Mouse (Mus musculus): ENCODE measurements at regions not wholly inside any gene's neighbourhood (a gene's known extent, or its start where the extent isn't known, plus 50 kb on each side); places are given as distances from the start of the nearest gene placed in this dataset.

DNA sequence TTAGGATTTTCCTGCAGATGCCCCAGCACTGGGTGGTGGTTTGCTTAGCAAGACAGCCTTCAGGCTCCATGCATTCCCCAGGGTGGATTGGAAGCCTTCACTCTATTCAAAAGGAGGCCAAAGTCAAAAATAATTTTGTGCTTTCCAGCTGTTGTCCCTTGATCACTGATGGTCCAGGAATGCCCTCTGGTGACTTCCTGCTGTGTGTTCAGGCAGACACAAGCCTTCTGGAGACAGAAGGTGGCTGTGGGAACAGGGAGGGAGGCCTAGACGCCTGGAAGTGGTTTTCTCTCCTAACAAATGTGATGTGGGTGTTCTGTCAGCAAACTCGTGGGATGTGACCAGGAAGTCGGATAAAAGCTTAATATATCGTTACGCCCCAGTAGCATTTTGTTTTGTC, 81.3 kb downstream of the Atp6ap1l start:
- no peaks in the 10 kb centered on the region for H3K36me3 ChIP-seq (ENCODE audit: control insufficient read depth, insufficient read depth, low read length)
- no peak for DNase-seq
- H3K4me3 ChIP-seq (ENCODE audit: insufficient read depth, low read depth, low read length) = no peak overlapping the region
- H3K4me1 ChIP-seq (ENCODE audit: control insufficient read depth, insufficient read depth, low read length) = no peaks in the 10 kb centered on the region
- TF ChIP-seq POLR2A (IDR thresholded peaks at IDR 0.05; ENCODE audit: low read depth, low read length) = no peak
- peak; percentile 34 for TF ChIP-seq CTCF (conservative IDR thresholded peaks at IDR 0.05; ENCODE audit: insufficient read depth, insufficient read length, low read depth, low read length)
- no peak overlapping the region for H3K27ac ChIP-seq (ENCODE audit: insufficient read depth, low read depth, low read length)
- WGBS = 61% methylated on average over 5 of the region's 5 CpGs
- no peaks in the 10 kb centered on the region for H3K27me3 ChIP-seq (replicated peaks; ENCODE audit: control insufficient read depth, insufficient read depth, low read length)

DNA sequence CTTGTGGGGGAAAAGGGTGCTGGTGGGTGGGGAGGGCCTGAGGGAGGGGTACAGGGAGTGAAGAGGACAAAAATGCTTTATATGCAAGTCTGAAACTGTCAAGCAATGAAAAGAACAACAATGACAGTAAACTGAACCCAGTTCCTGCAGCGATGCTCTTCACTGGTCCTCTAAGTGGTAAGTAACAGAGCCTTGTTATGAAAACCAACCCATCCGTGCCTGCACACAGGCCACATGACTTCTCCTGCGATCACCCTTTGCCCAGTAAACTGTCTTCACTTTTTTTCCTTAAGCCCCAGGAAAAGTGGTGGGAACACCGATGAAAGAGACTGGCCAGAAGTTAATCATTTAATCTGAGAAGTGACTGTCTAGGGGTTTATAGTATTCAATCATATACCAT, 83.3 kb downstream of the Atp6ap1l start:
- no peaks in the 10 kb centered on the region for H3K27me3 ChIP-seq (replicated peaks; ENCODE audit: control insufficient read depth, insufficient read depth, low read length)
- H3K27ac ChIP-seq (ENCODE audit: insufficient read depth, low read depth, low read length) = no peak overlapping the region
- no peak overlapping the region for H3K4me3 ChIP-seq (ENCODE audit: insufficient read depth, low read depth, low read length)
- 39% methylated on average over 4 of the region's 4 CpGs for WGBS
- H3K36me3 ChIP-seq (ENCODE audit: control insufficient read depth, insufficient read depth, low read length) = no peaks in the 10 kb centered on the region
- H3K4me1 ChIP-seq (ENCODE audit: control insufficient read depth, insufficient read depth, low read length) = no peaks in the 10 kb centered on the region
- DNase-seq = peak; percentile 5
- no peak for TF ChIP-seq POLR2A (IDR thresholded peaks at IDR 0.05; ENCODE audit: low read depth, low read length)
- TF ChIP-seq CTCF (conservative IDR thresholded peaks at IDR 0.05; ENCODE audit: insufficient read depth, insufficient read length, low read depth, low read length) = no peak

DNA sequence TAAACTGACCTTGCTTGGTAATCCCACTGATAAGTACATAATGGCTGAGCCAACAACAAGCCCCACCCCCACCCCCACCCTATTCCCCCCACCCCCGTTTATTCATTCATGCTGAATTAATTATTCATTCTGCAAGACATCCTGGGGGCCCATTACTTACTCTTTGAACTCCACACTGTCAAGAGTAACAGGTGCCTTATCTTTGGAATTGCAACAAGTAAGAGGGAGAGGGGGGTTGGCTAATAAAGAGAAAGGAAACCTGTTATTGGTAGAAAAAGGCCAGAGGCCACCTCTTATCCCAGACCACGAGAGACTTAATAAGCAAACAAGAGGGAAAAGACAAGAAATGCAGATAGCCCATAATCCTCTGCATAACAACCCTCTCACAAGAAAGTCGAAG, 84.7 kb downstream of the Atp6ap1l start:
- DNase-seq = no peak
- Histone ChIP-seq H3K4me3 (ENCODE audit: insufficient read depth, low read depth, low read length) (no peak overlapping the region), H3K27ac (ENCODE audit: insufficient read depth, low read depth, low read length) (no peak overlapping the region), H3K36me3 (ENCODE audit: control insufficient read depth, insufficient read depth, low read length) (no peaks in the 10 kb centered on the region), H3K27me3 (replicated peaks; ENCODE audit: control insufficient read depth, insufficient read depth, low read length) (no peaks in the 10 kb centered on the region), H3K4me1 (ENCODE audit: control insufficient read depth, insufficient read depth, low read length) (no peaks in the 10 kb centered on the region)
- TF ChIP-seq CTCF (conservative IDR thresholded peaks at IDR 0.05; ENCODE audit: insufficient read depth, insufficient read length, low read depth, low read length) = no peak
- TF ChIP-seq POLR2A (IDR thresholded peaks at IDR 0.05; ENCODE audit: low read depth, low read length) = no peak
- 47% methylated on average over 3 of the region's 3 CpGs for WGBS

DNA sequence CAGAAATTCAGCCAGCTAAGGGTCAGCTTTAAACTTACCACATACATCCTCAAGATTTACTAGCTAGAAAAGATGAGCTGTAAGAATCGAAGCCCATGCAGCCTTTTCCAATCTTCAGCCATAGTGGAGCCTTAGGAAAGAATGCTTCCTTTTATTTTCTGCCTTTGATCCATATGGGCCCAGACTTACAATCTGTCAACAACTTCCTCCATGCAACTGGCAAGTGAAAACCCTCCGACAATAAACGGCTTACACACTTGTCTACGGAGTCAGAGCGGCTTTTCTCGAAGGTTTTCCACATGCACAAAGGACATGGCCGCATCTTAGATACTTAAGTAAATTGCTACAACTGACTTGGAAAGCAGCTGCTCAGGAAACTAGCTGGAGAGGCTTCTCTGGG, 85.2 kb downstream of the Atp6ap1l start:
- no peak overlapping the region for H3K27ac ChIP-seq (ENCODE audit: insufficient read depth, low read depth, low read length)
- H3K4me3 ChIP-seq (ENCODE audit: insufficient read depth, low read depth, low read length) = no peak overlapping the region
- H3K27me3 ChIP-seq (replicated peaks; ENCODE audit: control insufficient read depth, insufficient read depth, low read length) = no peaks in the 10 kb centered on the region
- WGBS = 63% methylated on average over 7 of the region's 7 CpGs
- DNase-seq = no peak
- H3K36me3 ChIP-seq (ENCODE audit: control insufficient read depth, insufficient read depth, low read length) = no peaks in the 10 kb centered on the region
- TF ChIP-seq CTCF (conservative IDR thresholded peaks at IDR 0.05; ENCODE audit: insufficient read depth, insufficient read length, low read depth, low read length) = no peak
- TF ChIP-seq POLR2A (IDR thresholded peaks at IDR 0.05; ENCODE audit: low read depth, low read length) = no peak
- H3K4me1 ChIP-seq (ENCODE audit: control insufficient read depth, insufficient read depth, low read length) = no peaks in the 10 kb centered on the region

DNA sequence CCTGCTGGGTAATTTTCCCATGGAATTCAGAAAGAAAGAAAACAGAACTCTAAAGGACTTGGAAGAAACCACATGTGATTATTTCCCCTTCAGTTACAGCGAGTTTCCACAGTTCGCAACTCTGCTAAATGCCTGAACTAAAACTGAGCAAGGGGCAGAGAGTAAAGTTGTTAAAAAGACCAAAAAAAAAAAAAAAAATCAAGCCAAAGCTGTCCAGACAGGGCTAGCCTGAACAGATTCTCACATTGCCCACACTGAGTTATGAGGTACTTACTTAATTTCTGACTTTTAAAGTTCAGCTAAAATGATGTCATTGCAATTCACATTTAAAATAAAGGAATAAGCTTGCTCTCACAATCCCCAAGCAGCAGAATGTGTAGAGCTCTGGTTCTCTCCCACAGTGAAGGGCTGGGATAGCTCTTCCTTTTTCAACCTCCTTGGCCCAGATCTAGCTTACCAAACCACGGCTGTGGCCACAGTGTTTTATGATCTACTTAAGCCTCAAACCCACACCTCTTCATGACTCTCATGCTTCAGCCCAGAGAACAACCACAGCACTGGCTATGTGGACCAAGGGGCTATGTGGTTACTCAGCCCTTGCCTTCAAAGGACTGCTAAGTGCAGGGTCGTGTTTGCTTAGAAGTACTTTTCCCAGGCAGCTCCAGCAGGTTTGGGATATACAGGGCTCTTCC, 90.8 kb downstream of the Atp6ap1l start:
- WGBS = 63% methylated on average over 4 of the region's 4 CpGs
- no peak overlapping the region for H3K4me3 ChIP-seq (ENCODE audit: insufficient read depth, low read depth, low read length)
- H3K36me3 ChIP-seq (ENCODE audit: control insufficient read depth, insufficient read depth, low read length) = no peaks in the 10 kb centered on the region
- no peak overlapping the region for H3K27ac ChIP-seq (ENCODE audit: insufficient read depth, low read depth, low read length)
- no peaks in the 10 kb centered on the region; the same call in 1 of the 2 replicates for H3K27me3 ChIP-seq (replicated peaks; ENCODE audit: control insufficient read depth, insufficient read depth, low read length)
- TF ChIP-seq CTCF (conservative IDR thresholded peaks at IDR 0.05; ENCODE audit: insufficient read depth, insufficient read length, low read depth, low read length) (no peak), POLR2A (IDR thresholded peaks at IDR 0.05; ENCODE audit: low read depth, low read length) (no peak)
- DNase-seq = no peak
- H3K4me1 ChIP-seq (ENCODE audit: control insufficient read depth, insufficient read depth, low read length) = no peaks in the 10 kb centered on the region

DNA sequence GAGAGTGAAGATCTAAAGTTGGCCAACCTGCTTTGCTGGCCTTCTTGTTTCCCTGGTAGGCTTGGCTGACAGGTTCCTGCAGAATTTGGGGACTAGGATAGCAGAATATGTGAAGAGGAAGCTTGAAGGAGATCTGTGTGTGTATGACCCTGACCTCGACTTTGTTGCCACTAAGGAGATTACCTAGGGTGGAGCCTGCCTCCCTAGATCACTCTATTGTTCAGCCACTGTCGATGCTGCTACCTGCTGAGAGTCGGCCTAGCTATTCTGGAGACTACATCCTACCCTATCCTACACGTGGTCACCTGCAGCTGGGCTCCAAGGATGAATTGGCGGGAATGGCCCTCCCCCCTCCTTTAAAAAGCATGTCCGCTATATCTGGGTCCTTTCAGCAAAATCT, 95.1 kb downstream of the Atp6ap1l start:
- 81% methylated on average over 6 of the region's 6 CpGs for WGBS
- no peak overlapping the region for H3K27ac ChIP-seq (ENCODE audit: insufficient read depth, low read depth, low read length)
- TF ChIP-seq POLR2A (IDR thresholded peaks at IDR 0.05; ENCODE audit: low read depth, low read length) = no peak
- no peak for TF ChIP-seq CTCF (conservative IDR thresholded peaks at IDR 0.05; ENCODE audit: insufficient read depth, insufficient read length, low read depth, low read length)
- no peaks in the 10 kb centered on the region; the same call in 1 of the 2 replicates for H3K27me3 ChIP-seq (replicated peaks; ENCODE audit: control insufficient read depth, insufficient read depth, low read length)
- H3K36me3 ChIP-seq (ENCODE audit: control insufficient read depth, insufficient read depth, low read length) = no peaks in the 10 kb centered on the region
- no peak for DNase-seq
- H3K4me1 ChIP-seq (ENCODE audit: control insufficient read depth, insufficient read depth, low read length) = no peaks in the 10 kb centered on the region
- no peak overlapping the region for H3K4me3 ChIP-seq (ENCODE audit: insufficient read depth, low read depth, low read length)

DNA sequence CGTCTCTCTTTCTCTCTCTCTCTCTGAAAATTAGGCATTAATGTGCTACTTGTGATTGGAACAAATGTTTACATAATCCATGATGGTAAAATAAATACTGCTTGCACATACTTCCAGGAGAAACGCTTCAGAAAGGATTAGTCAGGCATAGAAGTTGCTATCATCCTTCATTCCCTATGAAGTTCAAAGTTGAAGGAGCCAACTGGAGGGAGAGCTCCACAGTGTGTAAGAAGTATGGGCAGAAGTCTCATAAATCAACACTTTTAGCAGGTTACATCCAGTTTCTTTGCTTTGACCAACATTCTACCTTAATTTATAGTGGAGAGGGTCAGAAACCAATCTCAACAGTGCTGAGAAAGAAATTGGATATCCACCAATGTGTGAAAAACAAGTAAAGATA, 105.5 kb downstream of the Atp6ap1l start:
- H3K4me1 ChIP-seq (ENCODE audit: control insufficient read depth, insufficient read depth, low read length) = no peaks in the 10 kb centered on the region

More for the DNA sequence above, 105.5 kb downstream of the Atp6ap1l start:
- H3K4me3 ChIP-seq (ENCODE audit: insufficient read depth, low read depth, low read length) = no peak overlapping the region
- DNase-seq = no peak
- no peaks in the 10 kb centered on the region for H3K36me3 ChIP-seq (ENCODE audit: control insufficient read depth, insufficient read depth, low read length)
- no peaks in the 10 kb centered on the region for H3K27me3 ChIP-seq (replicated peaks; ENCODE audit: control insufficient read depth, insufficient read depth, low read length)
- no peak overlapping the region for H3K27ac ChIP-seq (ENCODE audit: insufficient read depth, low read depth, low read length)
- WGBS = 56% methylated on average over 2 of the region's 2 CpGs
- no peak for TF ChIP-seq CTCF (conservative IDR thresholded peaks at IDR 0.05; ENCODE audit: insufficient read depth, insufficient read length, low read depth, low read length)

Data from kidney, adult 2 months (tissue).